Mouse (Mus musculus) adrenal gland, adult 18-20 months (tissue): ENCODE measurements around the gene Gm45716. TPM values are rescaled to one million over a fixed set of nuclear protein-coding genes. Genes with fewer than 3 reads are reported as not detected.
"Not testable (repeated sequence)": the region's sequence is repeated elsewhere in the genome, so short reads cannot be mapped to it uniquely, and the experiment has no call there.

Experiments used
- DNase-seq, 2 experiments: peaks; one replicate each; pipeline ENCODE4 v3.0.0; 2021 to 2022; ENCODE audit warnings: low spot score in 2 of 2
- total RNA-seq, 2 experiments: library from RNA; stranded (reverse); gene quantifications; 1 replicate in 1 of 2; 2 replicates in 1 of 2; pipeline ENCODE4 v1.2.3; 2021

Gm45716 gene
- total RNA-seq, 2 experiments from 2014 or later: 1.6 to 13.0 TPM

DNA sequence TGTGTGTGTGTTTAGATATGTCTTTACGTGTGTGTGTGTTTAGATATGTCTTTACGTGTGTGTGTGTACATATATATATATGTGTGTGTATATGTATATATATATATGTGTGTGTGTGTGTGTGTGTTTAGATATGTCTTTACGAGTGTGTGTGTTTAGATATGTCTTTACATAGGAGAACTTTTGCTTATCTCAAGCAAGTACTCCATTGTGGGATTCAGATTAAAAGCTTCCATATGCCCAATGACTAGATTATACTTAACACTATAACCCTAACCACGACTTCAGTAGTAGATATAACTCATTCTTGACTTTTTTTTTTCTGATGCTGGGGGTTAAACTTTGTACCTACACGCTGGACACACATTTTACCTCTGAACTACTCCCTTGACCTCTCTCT, 92.6 kb downstream of the Gm45716 start:
- no peak for DNase-seq

DNA sequence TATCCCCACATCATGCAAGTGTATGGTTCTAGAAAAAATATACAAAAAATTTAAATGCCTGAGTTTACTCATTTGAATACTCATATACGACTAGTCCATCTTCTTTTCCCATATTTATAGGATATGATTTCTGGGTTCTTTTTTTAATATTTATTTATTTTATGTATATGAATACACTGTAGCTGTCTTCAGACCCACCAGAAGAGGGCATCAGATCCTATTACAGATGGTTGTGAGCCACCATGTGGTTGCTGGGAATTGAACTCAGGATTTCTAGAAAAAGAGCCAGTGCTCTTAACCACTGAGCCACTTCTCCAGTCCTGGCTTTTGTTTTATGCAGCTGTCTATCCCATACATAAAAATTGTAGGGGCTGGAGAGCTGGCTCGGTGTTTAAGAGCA, 94.5 kb downstream of the Gm45716 start:
- not testable (repeated sequence) for DNase-seq

DNA sequence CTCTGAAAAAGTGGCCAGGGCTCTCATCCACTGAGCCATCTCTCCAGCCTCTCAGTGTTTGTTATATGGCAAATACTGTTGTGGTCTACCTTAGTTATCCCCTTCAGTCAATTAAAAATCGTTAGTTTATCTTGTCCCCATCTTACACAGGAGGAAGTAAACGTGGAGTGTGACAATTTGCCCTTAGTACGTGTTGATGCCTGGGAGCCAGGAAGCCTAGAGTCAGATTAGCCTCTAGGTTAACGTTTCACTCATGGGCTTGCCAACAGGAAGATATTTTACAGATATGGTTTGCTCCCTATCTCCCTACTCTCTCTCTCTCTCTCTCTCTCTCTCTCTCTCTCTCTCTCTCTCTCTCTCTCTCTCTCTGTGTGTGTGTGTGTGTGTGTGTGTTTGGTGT, 95.7 kb downstream of the Gm45716 start:
- DNase-seq: no peak

DNA sequence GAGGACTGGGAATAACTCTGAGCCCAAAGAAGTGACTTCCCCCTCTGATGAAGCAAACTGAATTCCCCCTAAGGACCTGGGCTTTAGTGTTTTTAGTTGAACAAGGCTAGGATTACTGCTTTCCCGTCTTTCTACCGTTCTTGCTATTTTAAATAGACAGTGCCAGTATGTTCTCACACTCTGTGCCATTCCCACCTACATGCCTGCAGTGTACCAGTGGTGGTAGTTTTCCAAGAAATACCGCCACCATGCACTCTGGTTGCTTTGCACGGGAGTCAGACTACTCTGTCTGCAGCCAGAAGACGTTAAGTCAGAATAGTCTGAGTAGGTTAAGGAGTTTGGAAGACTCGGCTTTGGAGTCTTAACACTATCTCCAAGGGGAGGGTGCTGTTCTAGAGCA, 96.1 kb downstream of the Gm45716 start:
- DNase-seq: no peak

DNA sequence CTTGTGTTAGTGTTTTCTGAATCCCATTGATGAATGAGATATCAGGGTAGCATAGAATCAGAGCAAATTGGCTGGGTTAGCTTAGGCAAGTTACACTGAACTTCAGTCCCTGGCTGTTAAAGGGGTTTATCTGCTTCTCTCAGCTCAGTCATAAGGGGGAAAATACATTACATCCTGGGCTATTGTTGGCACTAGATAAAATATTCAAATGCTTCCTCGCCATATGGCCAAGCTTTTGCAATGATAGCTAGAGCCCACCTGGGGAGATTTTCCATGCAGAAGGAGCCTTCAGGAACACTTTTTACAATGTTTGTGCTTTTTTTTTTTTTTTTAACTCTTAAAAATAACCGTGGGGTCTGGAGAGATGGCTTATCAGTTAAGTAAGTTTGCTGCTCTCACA, 96.6 kb downstream of the Gm45716 start:
- no peak for DNase-seq

DNA sequence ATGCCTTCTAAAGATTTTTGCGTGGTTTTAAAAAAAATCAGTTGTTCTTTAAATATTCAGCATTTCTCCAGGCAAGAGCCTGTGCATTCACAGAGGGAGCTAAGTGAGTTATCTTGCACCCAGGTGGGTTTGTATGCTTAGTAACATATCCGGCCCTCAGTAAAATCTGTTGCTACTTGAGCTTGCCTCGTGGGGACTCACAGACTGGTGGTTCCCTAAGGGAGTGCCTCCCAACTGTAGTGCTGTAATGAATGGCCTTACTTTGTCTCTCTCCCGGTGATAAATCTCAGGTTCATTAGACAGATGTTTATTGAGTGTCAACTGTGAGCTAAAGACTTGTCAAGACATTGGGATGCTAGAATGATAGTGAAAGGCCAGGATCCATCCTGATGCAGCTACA, 97.1 kb downstream of the Gm45716 start:
- DNase-seq: no peak

DNA sequence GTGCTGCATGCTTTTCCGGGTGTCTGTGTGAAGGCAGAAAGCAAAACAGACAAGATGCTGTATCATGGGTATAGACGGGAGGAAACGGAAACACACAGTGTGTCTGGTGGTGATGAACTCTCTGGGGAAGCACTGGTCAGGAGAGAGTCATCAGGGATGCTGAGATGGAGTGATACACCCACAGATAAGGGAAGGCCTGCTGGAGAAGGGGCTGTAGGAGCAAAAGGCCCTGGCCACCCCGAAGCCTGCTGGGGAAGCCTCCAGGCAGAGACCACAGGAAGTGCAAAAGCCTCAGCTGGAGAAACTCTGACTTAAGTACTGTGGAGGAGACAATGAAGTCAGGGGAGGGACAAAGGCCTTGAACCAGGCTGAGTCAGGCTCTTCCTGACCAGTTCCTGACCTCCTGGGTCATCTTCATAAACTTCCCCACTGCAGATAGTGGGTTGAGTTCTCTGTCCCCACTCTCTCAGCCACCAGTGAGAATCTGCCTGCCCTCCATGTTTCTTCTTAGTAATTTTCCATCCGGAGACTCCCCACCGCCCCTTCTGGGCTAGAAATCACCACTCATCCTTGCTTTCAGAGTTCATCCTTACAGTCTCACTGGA, 99.2 kb downstream of the Gm45716 start:
- no peak for DNase-seq

DNA sequence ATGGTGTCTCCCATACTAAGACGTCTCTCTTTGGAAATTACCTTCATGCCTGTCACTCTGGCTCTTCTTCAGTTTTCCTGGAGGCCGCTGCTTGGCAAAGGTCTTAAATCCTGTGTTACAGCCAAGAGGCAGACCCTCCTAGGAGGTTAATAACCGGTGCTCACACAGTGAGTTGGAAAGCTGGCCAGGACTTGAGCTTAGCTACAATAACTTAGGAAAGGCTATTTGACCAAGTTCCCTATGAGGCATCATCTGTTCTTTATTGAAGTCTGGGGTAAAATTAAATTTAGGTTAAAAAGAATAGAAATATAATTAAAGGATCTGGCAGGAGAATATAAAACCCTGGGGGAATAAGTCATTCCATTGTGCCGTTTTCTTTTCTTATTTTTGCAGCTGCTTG, 103.7 kb downstream of the Gm45716 start:
- DNase-seq: no peak

DNA sequence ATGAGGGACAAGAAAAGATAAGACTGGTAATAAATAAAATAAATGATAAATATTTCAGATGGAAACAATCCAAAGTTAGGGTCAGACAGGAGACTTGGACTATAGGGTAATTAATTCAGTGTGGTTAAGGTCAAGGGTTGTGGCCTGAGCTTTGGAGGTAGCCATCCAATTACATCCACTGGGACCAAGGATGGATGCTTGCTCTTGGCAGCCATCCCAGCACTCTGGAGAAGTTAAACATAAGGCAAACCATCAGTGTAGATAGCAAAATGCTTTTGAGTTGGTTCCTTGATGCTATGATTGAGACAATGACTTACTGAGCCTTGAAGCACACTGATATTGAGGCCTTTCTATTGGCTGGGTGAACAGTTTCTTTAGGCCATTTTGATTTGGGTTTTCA, 105.3 kb downstream of the Gm45716 start:
- DNase-seq: no peak

DNA sequence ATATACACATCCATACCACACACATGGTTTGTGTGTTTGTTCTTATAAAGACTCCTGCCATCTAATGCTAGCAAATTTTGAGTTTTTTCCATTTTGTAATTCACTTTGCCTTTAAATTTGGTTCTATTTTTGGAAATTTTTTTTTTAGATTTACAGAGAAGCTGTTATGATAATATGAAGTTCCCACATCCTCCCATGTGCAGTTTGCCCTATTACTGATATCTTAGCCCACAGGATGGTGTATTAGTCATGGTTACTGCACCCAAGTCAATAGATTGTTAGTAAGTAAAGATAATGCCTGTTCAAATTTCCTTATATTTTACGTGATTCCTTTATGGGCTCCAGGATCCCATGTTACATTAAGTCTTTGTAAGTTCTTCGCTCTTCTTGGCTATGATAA, 107.1 kb downstream of the Gm45716 start:
- no peak for DNase-seq

Other genes with a start within 250 kb of the Gm45716 start
- gene Pctp, start 184.8 kb upstream of the Gm45716 start, total RNA-seq: 1 to 10 TPM; 6.7 to 7.1 TPM
- gene Tmem100, start 157.3 kb upstream of the Gm45716 start, total RNA-seq: 1 to 10 TPM; 3.9 to 5.9 TPM
- gene Mmd, start 61.8 kb downstream of the Gm45716 start, total RNA-seq: 100 to 1,000 TPM in 1 of 2 experiments, 10 to 100 TPM in 1; 89.7 to 274 TPM
- 10 to 100 TPM in 1 of 2 experiments, 1 to 10 TPM in 1; 8.9 to 14.8 TPM for gene Hlf, start 203.2 kb downstream of the Gm45716 start, total RNA-seq